Mouse (Mus musculus): ENCODE measurements at regions not wholly inside any gene's neighbourhood (a gene's known extent, or its start where the extent isn't known, plus 50 kb on each side); places are given as distances from the start of the nearest gene placed in this dataset.
"Not testable (repeated sequence)": the region's sequence is repeated elsewhere in the genome, so short reads cannot be mapped to it uniquely, and the experiment has no call there.

GRCm38 (mm10) chr14:87612871-87613270 lies 196.4 kb downstream of the Tdrd3 start:
- in situ Hi-C loops (cut with MboI, MseI), result loop anchor here in 1 of 2 experiments (10.0 kb wide), 1 partner anchor 402 kb away; no protein-coding TSS in a partner anchor

- in situ Hi-C loops (cut with MboI, MseI), result loop anchor here in 1 of 2 experiments (10.0 kb wide), 1 partner anchor 395 kb away; no protein-coding TSS in a partner anchor
These were observed 203.1 kb downstream of the Tdrd3 start for GRCm38 (mm10) chr14:87619368-87620035.

- in situ Hi-C loops (cut with MboI, MseI), result no loop called here
These were observed 214.8 kb downstream of the Tdrd3 start for GRCm38 (mm10) chr14:87631078-87631813.

GRCm38 (mm10) chr14:87634596-87634995 lies 218.2 kb downstream of the Tdrd3 start:
- in situ Hi-C loops (cut with MboI, MseI), result no loop called here

- in situ Hi-C loops (cut with MboI, MseI), result no loop called here
These were observed 220.7 kb downstream of the Tdrd3 start for GRCm38 (mm10) chr14:87637131-87637530.

- in situ Hi-C loops (cut with MboI, MseI), result no loop called here
These were observed 251.5 kb downstream of the Tdrd3 start for GRCm38 (mm10) chr14:87667910-87668309.

GRCm38 (mm10) chr14:87669496-87669895 lies 253.1 kb downstream of the Tdrd3 start:
- in situ Hi-C loops (cut with MboI, MseI), result no loop called here

GRCm38 (mm10) chr14:87680788-87681187 lies 264.3 kb downstream of the Tdrd3 start:
- in situ Hi-C loops (cut with MboI, MseI), result no loop called here

GRCm38 (mm10) chr14:87683091-87683806 lies 266.8 kb downstream of the Tdrd3 start:
- in situ Hi-C loops (cut with MboI, MseI), result not testable (repeated sequence)

GRCm38 (mm10) chr14:87689866-87690265 lies 273.4 kb downstream of the Tdrd3 start:
- in situ Hi-C loops (cut with MboI, MseI), result no loop called here

- in situ Hi-C loops (cut with MboI, MseI), result no loop called here
These were observed 320.0 kb downstream of the Tdrd3 start for GRCm38 (mm10) chr14:87736456-87736855.

GRCm38 (mm10) chr14:87745524-87745923 lies 329.1 kb downstream of the Tdrd3 start:
- in situ Hi-C loops (cut with MboI, MseI), result no loop called here

- in situ Hi-C loops (cut with MboI, MseI), result no loop called here
These were observed 329.6 kb downstream of the Tdrd3 start for GRCm38 (mm10) chr14:87746011-87746410.

- in situ Hi-C loops (cut with MboI, MseI), result no loop called here
These were observed 332.6 kb downstream of the Tdrd3 start for GRCm38 (mm10) chr14:87749068-87749467.

GRCm38 (mm10) chr14:87749762-87750161 lies 333.3 kb downstream of the Tdrd3 start:
- in situ Hi-C loops (cut with MboI, MseI), result no loop called here

- in situ Hi-C loops (cut with MboI, MseI), result no loop called here
These were observed 334.3 kb downstream of the Tdrd3 start for GRCm38 (mm10) chr14:87750665-87751170.

GRCm38 (mm10) chr14:87754744-87755143 lies 338.3 kb downstream of the Tdrd3 start:
- in situ Hi-C loops (cut with MboI, MseI), result no loop called here

GRCm38 (mm10) chr14:87775332-87775890 lies 359.0 kb downstream of the Tdrd3 start:
- in situ Hi-C loops (cut with MboI, MseI), result loop anchor here in 1 of 2 experiments (5.0 kb wide), 1 partner anchor 92 kb away; no protein-coding TSS in a partner anchor

- in situ Hi-C loops (cut with MboI, MseI), result no loop called here
These were observed 383.4 kb downstream of the Tdrd3 start for GRCm38 (mm10) chr14:87799803-87800202.

GRCm38 (mm10) chr14:87809664-87810063 lies 393.2 kb downstream of the Tdrd3 start:
- in situ Hi-C loops (cut with MboI, MseI), result loop anchor here in 1 of 2 experiments (5.0 kb wide), 1 partner anchor 103 kb away; no protein-coding TSS in a partner anchor

GRCm38 (mm10) chr14:87844120-87844519 lies 427.7 kb downstream of the Tdrd3 start:
- in situ Hi-C loops (cut with MboI, MseI), result no loop called here
